Mouse (Mus musculus): ENCODE measurements at regions not wholly inside any gene's neighbourhood (a gene's known extent, or its start where the extent isn't known, plus 50 kb on each side); places are given as distances from the start of the nearest gene placed in this dataset.

- no peak for TF ChIP-seq CTCF (conservative IDR thresholded peaks at IDR 0.05; ENCODE audit: low read length)
- no peak for TF ChIP-seq NANOG (IDR thresholded peaks at IDR 0.05; ENCODE audit: borderline replicate concordance, low read length)
Observed at GRCm38 (mm10) chr13:103423417-103423816, 89.1 kb upstream of the Mast4 start.
